Mouse (Mus musculus) adrenal gland, postnatal 14 days (tissue): ENCODE measurements at regions not wholly inside any gene's neighbourhood (a gene's known extent, or its start where the extent isn't known, plus 50 kb on each side); places are given as distances from the start of the nearest gene placed in this dataset.

ENCODE experiments used
- DNase-seq: peaks from one replicate; pipeline ENCODE4 v3.0.0; 2021; ENCODE audit warnings: mixed read lengths

- peak; percentile 49 for DNase-seq
Observed at GRCm38 (mm10) chr19:23089761-23090514, 51.1 kb upstream of the Klf9 start.
